9 mouse cellular contexts compared by ENCODE assay signal in the genomic region with DNA sequence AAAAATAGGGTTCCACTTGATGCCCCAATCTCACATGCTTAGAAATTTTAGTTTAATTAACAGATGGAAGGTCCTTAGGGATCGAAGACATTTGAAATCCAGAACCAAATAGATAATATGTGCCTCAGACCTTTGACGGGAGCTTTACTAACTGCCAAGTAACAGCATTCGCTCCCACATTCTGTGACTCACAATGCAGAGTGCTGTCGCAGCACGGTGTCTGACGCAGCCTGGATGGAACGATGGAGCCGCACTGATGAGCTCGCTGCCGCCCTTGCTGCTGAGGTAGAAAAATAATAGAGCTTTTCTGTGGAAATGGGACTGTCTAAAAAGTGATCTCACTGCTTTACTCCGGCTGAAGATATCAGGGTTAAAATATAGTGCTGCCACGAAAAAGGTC.
"Had no signal": no experiment of that assay in that cellular context is flagged by ENCODE, and none has a peak within 500 bp of the region (broad histone marks: within the 10 kb centered on the region; RNA-seq: fewer than 3 reads in every experiment).

No protein-coding gene starts in this region.

- DNase-seq: kidney, adult 8-10 months; kidney, postnatal 25 days; liver; liver, embryonic 13.5 days; liver, postnatal 0 days; lung, postnatal 14 days; right cerebral cortex, postnatal 25 days; thymus, adult 18-20 months; thymus, postnatal 14 days had no signal
